Mouse (Mus musculus) E14TG2a.4 (cell line): ENCODE measurements around the gene Cwc15.
"Not testable (repeated sequence)": the region's sequence is repeated elsewhere in the genome, so short reads cannot be mapped to it uniquely, and the experiment has no call there.

Experiments
- CTCF ChIP-seq: conservative IDR thresholded peaks from 2 replicates; pipeline ENCODE4 v1.5.1; 2014; ENCODE audit warnings: low read length
- NANOG ChIP-seq: IDR thresholded peaks from 2 replicates; pipeline ENCODE4 v1.6.1; 2014; ENCODE audit warnings: borderline replicate concordance, low read length, mixed read lengths
- POU5F1 ChIP-seq: IDR thresholded peaks from 2 replicates; pipeline ENCODE4 v1.6.1; 2014; ENCODE audit warnings: low read length, borderline replicate concordance

- 0 out of 2 replicates have a peak, but pooled peaks have one; percentile 15 for TF ChIP-seq CTCF
- not testable (repeated sequence) for TF ChIP-seq POU5F1, NANOG
These were observed 36.7 kb upstream of the Cwc15 start for GRCm38 (mm10) chr9:14463668-14464067.
